Mouse (Mus musculus) forebrain, postnatal 0 days (tissue): Measurements from ENCODE around the gene Stk19. TPM values are rescaled to one million over a fixed set of nuclear protein-coding genes. Genes with fewer than 3 reads are reported as not detected.
A peak's percentile ranks its signal among the peaks of the same experiment; 100 is the strongest.
"Not testable (repeated sequence)": the region's sequence is repeated elsewhere in the genome, so short reads cannot be mapped to it uniquely, and the experiment has no call there.

Source experiments
- ATAC-seq: fragments of 200-750 bp; cut with Nextera tagmentation; 2 replicates; pipeline ENCODE4 v1.8.0; 2017; ENCODE audit warnings: mild to moderate bottlenecking, moderate library complexity
- DNase-seq: peaks from one replicate; pipeline ENCODE4 v3.0.0-alpha.2; 2015
- H3K27ac ChIP-seq: fragments of 300-500 bp; sonication (generic); 2 replicates; pipeline ENCODE4 v1.5.1; 2014; ENCODE audit warnings: low read depth, mild to moderate bottlenecking, antibody characterized with exemption, low read length, moderate library complexity, mixed read lengths
- H3K27me3 ChIP-seq: fragments of 300-500 bp; sonication (generic); 2 replicates; pipeline ENCODE4 v1.6.1; 2014; ENCODE audit warnings: mild to moderate bottlenecking, low read length, mixed read lengths; ENCODE audit not compliant: insufficient read depth
- H3K36me3 ChIP-seq: fragments of 300-500 bp; sonication (generic); 2 replicates; pipeline ENCODE4 v1.6.1; 2014; ENCODE audit warnings: mild to moderate bottlenecking, moderate library complexity; ENCODE audit not compliant: insufficient read depth
- H3K4me1 ChIP-seq: fragments of 300-500 bp; sonication (generic); 2 replicates; pipeline ENCODE4 v1.6.1; 2014; ENCODE audit warnings: antibody characterized with exemption; ENCODE audit not compliant: insufficient read depth
- H3K4me2 ChIP-seq: fragments of 300-500 bp; sonication (generic); 2 replicates; pipeline ENCODE4 v1.6.1; 2014; ENCODE audit warnings: low read depth, mild to moderate bottlenecking, moderate library complexity
- H3K4me3 ChIP-seq: fragments of 300-500 bp; sonication (generic); 2 replicates; pipeline ENCODE4 v1.5.1; 2014; ENCODE audit warnings: low read depth, low read length, mixed read lengths
- H3K9ac ChIP-seq: fragments of 300-500 bp; sonication (generic); 2 replicates; pipeline ENCODE4 v1.6.1; 2014; ENCODE audit warnings: mild to moderate bottlenecking
- H3K9me3 ChIP-seq: fragments of 300-500 bp; sonication (generic); 2 replicates; pipeline ENCODE4 v1.6.1; 2016; ENCODE audit warnings: low read length
- CTCF ChIP-seq: sonication (generic); IDR thresholded peaks from 2 replicates; pipeline ENCODE4 v1.5.1; 2016; ENCODE audit warnings: antibody characterized with exemption, control low read depth, low read depth
- WGBS: fragments of 180-500 bp; shearing (Covaris S2); extraction: QIAGEN DNeasy Blood & Tissue Kit; methylation state at CpG from one replicate; pipeline ENCODE4 v1.1.7; 2014; 5-methylcytosine and 5-hydroxymethylcytosine counted together
- polyA plus RNA-seq: library from polyadenylated mRNA; unstranded; fragments of >200 nt; fragmentation: Nextera tagmentation; extraction: Ambion mirVana; gene quantifications from 2 replicates; pipeline ENCODE4 v1.2.1, GENCODE M21; 2015
- total RNA-seq: library from RNA; depleted of rRNA; stranded (reverse); fragments of >200 nt; gene quantifications from 2 replicates; pipeline ENCODE4 v1.2.3, GENCODE M21; 2014

Stk19 gene
- total and polyA plus RNA-seq, 2 experiments from 2014 or later = 41.9 to 61.1 TPM

DNA sequence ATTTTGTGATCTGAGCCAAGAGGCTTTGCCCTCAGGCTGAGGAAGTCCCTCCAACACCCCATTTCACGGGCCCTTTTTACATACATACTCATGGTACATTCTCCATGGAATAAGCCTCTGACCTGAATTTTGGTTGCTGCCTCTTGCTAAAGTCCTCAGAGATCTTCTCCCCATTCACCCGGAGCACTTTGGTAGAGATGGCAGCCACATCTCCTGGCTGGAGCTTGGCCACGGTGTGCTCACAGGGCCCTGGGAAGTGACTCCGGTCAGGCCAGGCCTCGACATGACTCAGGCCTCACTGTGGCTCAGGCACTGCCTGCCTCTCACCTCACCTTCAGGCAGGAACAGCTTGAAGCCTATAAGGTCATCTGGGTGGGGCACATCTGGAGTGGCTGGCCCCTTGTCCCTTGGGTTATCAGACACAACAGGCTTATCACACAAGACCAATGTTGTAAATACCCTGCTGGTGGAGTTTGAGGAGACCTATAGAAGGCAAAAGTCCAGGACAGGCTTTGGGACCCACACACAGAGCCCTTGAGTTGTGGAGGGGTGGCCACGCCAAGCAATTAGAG, 4.1 kb upstream of the Stk19 start:
- no peak overlapping the region for H3K4me2 ChIP-seq
- H3K27ac ChIP-seq = no peak overlapping the region
- DNase-seq (no peak), ATAC-seq (no peak)
- 85% methylated on average over 6 of the region's 6 CpGs for WGBS
- H3K9ac ChIP-seq = no peak overlapping the region
- H3K27me3 ChIP-seq = no peaks in the 10 kb centered on the region
- no peaks in the 10 kb centered on the region for H3K9me3 ChIP-seq
- no peak overlapping the region for H3K4me3 ChIP-seq
- H3K36me3 ChIP-seq = peaks cover 71% of the 10 kb centered on the region
- no peak for TF ChIP-seq CTCF
- H3K4me1 ChIP-seq = 0 out of 2 replicates have a peak, but pooled peaks cover 10% of the 10 kb centered on the region

- ATAC-seq (no peak), DNase-seq (no peak)
- 90% methylated on average over 7 of the region's 7 CpGs for WGBS
- Histone ChIP-seq H3K27me3 (no peaks in the 10 kb centered on the region), H3K9ac (no peak overlapping the region), H3K9me3 (no peaks in the 10 kb centered on the region), H3K4me2 (no peak overlapping the region), H3K27ac (no peak overlapping the region), H3K4me3 (no peak overlapping the region), H3K36me3 (peaks cover 51% of the 10 kb centered on the region), H3K4me1 (0 out of 2 replicates have a peak, but pooled peaks cover 14% of the 10 kb centered on the region)
- no peak for TF ChIP-seq CTCF
Observed at GRCm38 (mm10) chr17:34838785-34839184, 2.0 kb upstream of the Stk19 start.

DNA sequence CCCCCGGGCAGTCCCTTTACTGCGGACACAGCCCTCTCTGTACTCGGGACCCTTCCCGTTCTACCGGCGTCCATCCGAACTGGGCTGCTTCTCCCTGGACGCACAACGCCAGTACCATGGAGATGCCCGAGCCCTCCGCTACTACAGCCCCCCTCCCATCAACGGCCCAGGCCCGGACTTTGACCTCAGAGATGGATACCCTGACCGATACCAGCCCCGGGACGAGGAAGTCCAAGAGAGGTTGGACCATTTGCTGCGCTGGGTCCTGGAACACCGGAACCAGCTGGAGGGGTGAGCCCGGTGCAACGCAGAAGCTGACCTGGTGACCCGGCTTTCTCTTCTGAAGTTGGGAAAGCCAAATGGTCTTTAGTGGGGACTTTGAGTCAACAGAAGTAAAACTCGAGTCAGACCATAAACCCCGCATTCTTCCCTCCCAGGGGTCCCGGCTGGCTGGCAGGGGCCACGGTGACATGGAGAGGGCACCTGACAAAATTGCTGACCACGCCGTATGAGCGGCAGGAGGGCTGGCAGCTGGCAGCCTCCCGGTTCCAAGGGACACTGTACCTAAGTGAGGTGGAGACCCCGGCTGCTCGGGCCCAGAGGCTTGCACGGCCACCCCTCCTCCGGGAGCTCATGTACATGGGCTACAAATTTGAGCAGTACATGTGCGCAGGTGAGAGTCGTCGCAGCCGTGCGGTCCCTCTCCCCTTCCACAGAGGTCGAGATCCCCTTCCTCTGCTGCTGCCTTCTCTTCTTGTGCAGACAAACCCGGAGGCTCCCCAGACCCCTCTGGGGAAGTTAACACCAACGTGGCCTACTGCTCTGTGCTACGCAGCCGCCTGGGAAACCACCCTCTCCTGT, 949 bp upstream of the Stk19 start:
- H3K27ac ChIP-seq = peak overlapping the region; percentile 86; the same call in 1 of the 2 replicates

GRCm38 (mm10) chr17:34836155-34836855, 440 bp downstream of the Stk19 start:
- ATAC-seq (peak; percentile 75), DNase-seq (peak; percentile 16)
- peaks cover 41% of the 10 kb centered on the region for H3K36me3 ChIP-seq
- H3K4me2 ChIP-seq = peak overlapping the region; percentile 97
- 5% methylated on average over 47 of the region's 48 CpGs for WGBS
- no peaks in the 10 kb centered on the region for H3K27me3 ChIP-seq
- peak overlapping the region; percentile 86 for H3K27ac ChIP-seq
- no peak for TF ChIP-seq CTCF
- peak overlapping the region; percentile 76 for H3K9ac ChIP-seq
- H3K4me3 ChIP-seq = peak overlapping the region; percentile 76
- H3K9me3 ChIP-seq = no peaks in the 10 kb centered on the region
- 0 out of 2 replicates have a peak, but pooled peaks cover 14% of the 10 kb centered on the region for H3K4me1 ChIP-seq

More for the DNA sequence above, 949 bp upstream of the Stk19 start:
- Histone ChIP-seq H3K9ac (peak overlapping the region; percentile 76), H3K27me3 (no peaks in the 10 kb centered on the region), H3K4me2 (peak overlapping the region; percentile 97), H3K36me3 (peaks cover 45% of the 10 kb centered on the region), H3K4me3 (peak overlapping the region; percentile 76), H3K9me3 (no peaks in the 10 kb centered on the region), H3K4me1 (0 out of 2 replicates have a peak, but pooled peaks cover 14% of the 10 kb centered on the region)
- DNase-seq (no peak), ATAC-seq (no peak)
- TF ChIP-seq CTCF = no peak
- WGBS = 45% methylated on average over 42 of the region's 43 CpGs

GRCm38 (mm10) chr17:34830776-34831175, 6.0 kb downstream of the Stk19 start:
- not testable (repeated sequence) for DNase-seq, H3K4me2 ChIP-seq, H3K4me3 ChIP-seq, H3K9ac ChIP-seq, H3K27me3 ChIP-seq, H3K27ac ChIP-seq, ATAC-seq, H3K4me1 ChIP-seq, H3K9me3 ChIP-seq
- WGBS = 100% methylated on average over 1 of the region's 1 CpGs
- H3K36me3 ChIP-seq = peaks cover 63% of the 10 kb centered on the region

DNA sequence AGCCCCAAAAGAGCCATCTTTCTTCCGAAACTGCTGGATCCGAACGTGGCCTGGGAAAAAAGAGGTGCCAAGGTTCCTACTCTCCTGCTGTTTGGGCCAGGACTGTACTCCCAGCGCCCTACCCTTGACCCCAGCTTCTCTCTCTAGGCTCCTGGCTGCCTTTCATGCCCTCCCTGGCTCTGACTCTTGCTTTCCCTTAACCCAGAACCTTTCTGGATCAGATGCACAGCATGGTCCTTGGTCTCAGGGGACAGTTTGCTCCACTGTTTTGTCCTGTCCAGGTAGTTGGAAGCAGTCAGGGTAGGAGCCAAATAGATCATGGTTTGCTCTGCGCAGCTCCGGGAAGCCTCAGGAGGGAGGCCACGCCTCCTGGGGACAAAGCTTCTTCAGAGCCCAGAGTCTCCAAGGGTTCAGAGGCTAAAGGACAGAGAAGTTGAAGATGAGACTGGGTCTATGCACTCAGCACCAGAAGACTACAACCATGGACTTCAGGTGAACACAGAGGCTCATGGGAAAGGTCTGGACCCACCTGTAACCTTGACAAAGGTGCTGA, 21.9 kb downstream of the Stk19 start:
- ATAC-seq (no peak), DNase-seq (no peak)
- H3K4me2 ChIP-seq = no peak overlapping the region
- H3K27me3 ChIP-seq = no peaks in the 10 kb centered on the region
- no peak overlapping the region for H3K27ac ChIP-seq
- no peaks in the 10 kb centered on the region for H3K9me3 ChIP-seq
- H3K4me1 ChIP-seq = no peaks in the 10 kb centered on the region
- no peak overlapping the region for H3K9ac ChIP-seq
- no peak overlapping the region for H3K4me3 ChIP-seq
- no peak for TF ChIP-seq CTCF
- WGBS = 77% methylated on average over 7 of the region's 7 CpGs
- no peaks in the 10 kb centered on the region for H3K36me3 ChIP-seq
